Mouse (Mus musculus) limb, embryonic 11.5 days (tissue): ENCODE results near the gene Gm15217. TPM values are rescaled to one million over a fixed set of nuclear protein-coding genes. Genes with fewer than 3 reads are reported as not detected.

Experiments
- ATAC-seq: fragments of 200-750 bp; cut with Nextera tagmentation; 2 replicates; pipeline ENCODE4 v1.8.0; 2017; ENCODE audit warnings: low read depth; ENCODE audit not compliant: insufficient number of reproducible peaks, low FRiP score, low TSS enrichment
- DNase-seq: peaks from one replicate; pipeline ENCODE4 v3.0.0-alpha.2; 2015; ENCODE audit warnings: low spot score
- H3K27ac ChIP-seq: fragments of 300-500 bp; sonication (generic); replicated peaks from 2 replicates; pipeline ENCODE4 v1.5.1; 2014; ENCODE audit warnings: low read depth, mild to moderate bottlenecking, low read length
- H3K27me3 ChIP-seq: fragments of 300-500 bp; sonication (generic); 2 replicates; pipeline ENCODE4 v1.6.1; 2014; ENCODE audit warnings: mild to moderate bottlenecking, low read length, mixed read lengths; ENCODE audit not compliant: control insufficient read depth, insufficient read depth
- H3K36me3 ChIP-seq: fragments of 300-500 bp; sonication (generic); 2 replicates; pipeline ENCODE4 v1.6.1; 2014; ENCODE audit warnings: mild to moderate bottlenecking, low read length, moderate library complexity, mixed read lengths; ENCODE audit not compliant: control insufficient read depth, insufficient read depth
- H3K4me1 ChIP-seq: fragments of 300-500 bp; sonication (generic); 2 replicates; pipeline ENCODE4 v1.6.1; 2014; ENCODE audit warnings: low read length, mixed read lengths; ENCODE audit not compliant: control insufficient read depth, insufficient read depth
- H3K4me2 ChIP-seq: fragments of 300-500 bp; sonication (generic); 2 replicates; pipeline ENCODE4 v1.6.1; 2014; ENCODE audit warnings: low read depth, mild to moderate bottlenecking, moderate library complexity; ENCODE audit not compliant: severe bottlenecking
- H3K4me3 ChIP-seq: fragments of 300-500 bp; sonication (generic); 2 replicates; pipeline ENCODE4 v1.5.1; 2014; ENCODE audit warnings: low read depth, low read length
- H3K9ac ChIP-seq: fragments of 300-500 bp; sonication (generic); 2 replicates; pipeline ENCODE4 v1.6.1; 2014; ENCODE audit warnings: mild to moderate bottlenecking, low read length
- H3K9me3 ChIP-seq: fragments of 300-500 bp; sonication (generic); 2 replicates; pipeline ENCODE4 v1.6.1; 2016; ENCODE audit warnings: low read length; ENCODE audit not compliant: control insufficient read depth
- WGBS: fragments of 180-500 bp; shearing (Covaris S2); extraction: QIAGEN DNeasy Blood & Tissue Kit; methylation state at CpG from one replicate; pipeline ENCODE4 v1.1.7; 2014; 5-methylcytosine and 5-hydroxymethylcytosine counted together
- polyA plus RNA-seq: library from polyadenylated mRNA; unstranded; fragments of >200 nt; fragmentation: Nextera tagmentation; extraction: Ambion mirVana; gene quantifications from 2 replicates; pipeline ENCODE4 v1.2.1, GENCODE M21; 2014

Gm15217 gene
- polyA plus RNA-seq: 0.50 TPM in 1 of 2 replicates, not detected in the other

GRCm38 (mm10) chr14:46379285-46379684 lies at the start of gene Gm15217:
Gm15217 (plus strand) TSS chr14:46379414.
- peaks cover 26% of the 10 kb centered on the region for H3K4me1 ChIP-seq

DNA sequence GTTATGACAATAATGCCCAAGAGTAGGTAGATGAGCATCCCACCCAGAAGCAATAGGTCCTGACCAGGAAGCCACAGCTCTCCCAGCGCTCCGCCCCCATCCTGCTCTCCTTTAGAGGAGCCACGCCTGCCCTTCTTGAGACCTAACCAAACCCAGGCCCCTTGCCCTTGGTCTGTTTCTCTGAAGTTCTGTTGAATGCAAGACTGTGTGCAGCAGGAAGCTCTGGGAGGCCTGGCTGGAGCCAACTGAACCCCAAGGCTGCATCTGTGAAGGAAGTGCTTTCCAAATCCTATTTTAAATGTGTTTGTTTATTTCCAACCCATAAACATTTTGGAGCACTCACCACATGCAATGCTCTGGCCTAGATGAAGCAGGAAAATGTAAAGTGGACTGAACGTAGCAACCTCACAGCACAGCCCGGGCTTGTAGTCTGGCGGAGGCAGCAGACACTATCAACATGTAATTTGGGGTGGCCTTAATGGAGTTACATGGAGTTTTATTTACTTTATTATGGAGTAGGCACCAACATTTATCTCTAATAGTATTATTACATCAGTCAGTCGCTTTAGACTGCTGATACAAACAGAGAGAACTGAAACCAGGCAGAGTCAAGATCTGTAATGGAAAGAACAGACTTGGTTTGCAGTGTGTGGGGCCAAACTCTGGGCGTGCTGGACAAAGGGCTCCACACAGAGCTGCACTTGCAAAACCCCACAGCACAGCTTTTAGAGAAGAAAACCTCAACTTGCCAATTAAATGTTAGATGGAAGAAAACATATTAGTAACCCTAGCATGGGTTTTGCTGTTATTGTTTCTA lies 45.6 kb upstream of the Gm15217 start:
- DNase-seq (no peak), ATAC-seq (no peak)
- 77% methylated on average over 8 of the region's 8 CpGs for WGBS
- H3K36me3 ChIP-seq: no peaks in the 10 kb centered on the region
- no peak overlapping the region; the same call in 1 of the 2 replicates for H3K27ac ChIP-seq
- H3K4me1 ChIP-seq: no peaks in the 10 kb centered on the region
- H3K27me3 ChIP-seq: no peaks in the 10 kb centered on the region
- no peak overlapping the region for H3K4me2 ChIP-seq
- H3K9me3 ChIP-seq: no peaks in the 10 kb centered on the region
- H3K9ac ChIP-seq: no peak overlapping the region
- no peak overlapping the region for H3K4me3 ChIP-seq

More at GRCm38 (mm10) chr14:46379285-46379684, at the start of gene Gm15217:
- DNase-seq: no peak
- peak within 1 kb of the TSS; percentile 39 for H3K9ac ChIP-seq
- peak within 1 kb of the TSS; percentile 26 for H3K4me3 ChIP-seq
- 83% methylated on average over 12 of the region's 12 CpGs for WGBS
- H3K9me3 ChIP-seq: no peaks in the 10 kb centered on the region
- peak within 1 kb of the TSS; percentile 55 for H3K4me2 ChIP-seq
- ATAC-seq: no peak
- H3K27ac ChIP-seq: no peak within 1 kb of the TSS
- no peaks in the 10 kb centered on the region for H3K27me3 ChIP-seq
- H3K36me3 ChIP-seq: peaks cover 2% of the 10 kb centered on the region; the same call in 1 of the 2 replicates

- Histone ChIP-seq H3K27me3 (no peaks in the 10 kb centered on the region), H3K4me3 (no peak overlapping the region), H3K9ac (no peak overlapping the region), H3K36me3 (no peaks in the 10 kb centered on the region), H3K4me2 (no peak overlapping the region), H3K9me3 (no peaks in the 10 kb centered on the region), H3K4me1 (no peaks in the 10 kb centered on the region), H3K27ac (no peak overlapping the region)
- ATAC-seq: no peak
- WGBS: 85% methylated on average over 11 of the region's 11 CpGs
- DNase-seq: no peak
Observed at GRCm38 (mm10) chr14:46338801-46339200, 40.4 kb upstream of the Gm15217 start.

- no peaks in the 10 kb centered on the region for H3K4me1 ChIP-seq
- H3K27me3 ChIP-seq: no peaks in the 10 kb centered on the region
- H3K4me3 ChIP-seq: no peak overlapping the region
- DNase-seq: no peak
- no peak overlapping the region for H3K9ac ChIP-seq
- H3K4me2 ChIP-seq: no peak overlapping the region
- no peak overlapping the region for H3K27ac ChIP-seq
- ATAC-seq: no peak
- no peaks in the 10 kb centered on the region for H3K9me3 ChIP-seq
- no peaks in the 10 kb centered on the region for H3K36me3 ChIP-seq
Observed at GRCm38 (mm10) chr14:46344750-46345149, 34.5 kb upstream of the Gm15217 start.

- ATAC-seq (no peak), DNase-seq (no peak)
- Histone ChIP-seq H3K9me3 (no peaks in the 10 kb centered on the region), H3K4me2 (no peak overlapping the region), H3K27me3 (no peaks in the 10 kb centered on the region), H3K4me3 (no peak overlapping the region), H3K36me3 (no peaks in the 10 kb centered on the region), H3K4me1 (no peaks in the 10 kb centered on the region), H3K27ac (no peak overlapping the region), H3K9ac (no peak overlapping the region)
- WGBS: 80% methylated on average over 7 of the region's 7 CpGs
Observed at GRCm38 (mm10) chr14:46357286-46357685, 21.9 kb upstream of the Gm15217 start.

DNA sequence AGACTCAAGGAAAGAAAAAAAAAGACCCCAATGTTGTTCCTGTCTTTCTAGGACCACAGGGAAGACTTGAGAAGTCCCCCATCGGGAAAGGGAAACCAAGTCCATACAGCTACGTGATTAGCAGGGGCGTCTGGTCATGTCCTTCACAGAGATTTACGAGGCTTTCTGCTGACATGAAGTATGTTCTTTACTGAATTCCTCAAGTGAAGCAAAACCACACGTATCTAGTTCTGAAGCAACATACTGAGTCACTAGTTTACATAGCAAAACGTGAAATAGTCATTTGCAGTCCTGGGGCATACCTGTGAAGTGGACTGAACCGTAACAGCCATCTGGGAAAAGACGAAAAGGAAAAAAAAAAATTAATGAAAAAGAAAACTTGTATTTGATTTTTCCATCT lies 21.5 kb upstream of the Gm15217 start:
- no peak overlapping the region for H3K9ac ChIP-seq
- no peak for ATAC-seq
- H3K4me3 ChIP-seq: no peak overlapping the region
- no peak for DNase-seq
- no peaks in the 10 kb centered on the region for H3K36me3 ChIP-seq
- no peaks in the 10 kb centered on the region for H3K9me3 ChIP-seq
- no peak overlapping the region for H3K27ac ChIP-seq
- H3K4me1 ChIP-seq: no peaks in the 10 kb centered on the region
- H3K4me2 ChIP-seq: no peak overlapping the region
- 55% methylated on average over 8 of the region's 8 CpGs for WGBS
- H3K27me3 ChIP-seq: no peaks in the 10 kb centered on the region

GRCm38 (mm10) chr14:46363209-46363608 lies 16.0 kb upstream of the Gm15217 start:
- WGBS: 40% methylated on average over 10 of the region's 10 CpGs
- Histone ChIP-seq H3K36me3 (no peaks in the 10 kb centered on the region), H3K27me3 (no peaks in the 10 kb centered on the region), H3K27ac (no peak overlapping the region), H3K4me1 (no peaks in the 10 kb centered on the region), H3K9me3 (no peaks in the 10 kb centered on the region), H3K9ac (no peak overlapping the region), H3K4me2 (no peak overlapping the region), H3K4me3 (no peak overlapping the region)
- DNase-seq (no peak), ATAC-seq (no peak)

GRCm38 (mm10) chr14:46372452-46372851 lies 6.8 kb upstream of the Gm15217 start:
- ATAC-seq (no peak), DNase-seq (no peak)
- H3K27ac ChIP-seq: no peak overlapping the region
- H3K4me3 ChIP-seq: no peak overlapping the region
- H3K4me1 ChIP-seq: no peaks in the 10 kb centered on the region
- WGBS: 22% methylated on average over 9 of the region's 9 CpGs
- H3K9me3 ChIP-seq: no peaks in the 10 kb centered on the region
- no peak overlapping the region for H3K9ac ChIP-seq
- no peak overlapping the region for H3K4me2 ChIP-seq
- no peaks in the 10 kb centered on the region for H3K36me3 ChIP-seq
- H3K27me3 ChIP-seq: no peaks in the 10 kb centered on the region
